ENCODE assay signal across 17 mouse cellular contexts in genomic region chr12:78206571-78206960, GRCm38 (mm10). TPM values are rescaled to one million over a fixed set of nuclear protein-coding genes. Genes with fewer than 3 reads are reported as not detected.
A peak's percentile ranks its signal among the peaks of the same experiment; 100 is the strongest.
DNase-seq lines count a peak whose midpoint lies in the region; ATAC-seq and TF ChIP-seq lines count a peak whose summit lies in the region.
"Had no signal": no experiment of that assay in that cellular context is flagged by ENCODE, and none has a peak within 500 bp of the region (broad histone marks: within the 10 kb centered on the region; RNA-seq: fewer than 3 reads in every experiment).

No protein-coding gene starts in this region.

- H3K4me2 ChIP-seq in kidney, embryonic 15.5 days, result no peak overlapping the region
- H3K4me2 ChIP-seq in lung, postnatal 0 days (replicated peaks; ENCODE audit: low read depth, low read length), result peak overlapping the region; percentile 44
- H3K4me2 ChIP-seq in liver, postnatal 0 days (ENCODE audit: low read depth, low read length), result peak overlapping the region; percentile 61; the same call in 1 of the 2 replicates
- H3K4me2 ChIP-seq: forebrain, embryonic 13.5 days had no signal

- H3K36me3 ChIP-seq in kidney, adult 2 months (ENCODE audit: control insufficient read depth, insufficient read depth, low read length), result no peaks in the 10 kb centered on the region
- H3K36me3 ChIP-seq in kidney, embryonic 15.5 days, result no peaks in the 10 kb centered on the region
- no peaks in the 10 kb centered on the region for H3K36me3 ChIP-seq in lung, postnatal 0 days (ENCODE audit: insufficient read depth, low read length)
- H3K36me3 ChIP-seq in liver, postnatal 0 days (replicated peaks; ENCODE audit: insufficient read depth, low read length), result no peaks in the 10 kb centered on the region
- H3K36me3 ChIP-seq: embryonic facial prominence, embryonic 10.5 days; midbrain, embryonic 15.5 days had no signal

- no peak overlapping the region for H3K4me3 ChIP-seq in kidney, adult 2 months (ENCODE audit: insufficient read depth, low read depth, low read length)
- H3K4me3 ChIP-seq in kidney, embryonic 15.5 days (replicated peaks), result no peak overlapping the region
- H3K4me3 ChIP-seq in lung, postnatal 0 days (ENCODE audit: low read depth, low read length), result peak overlapping the region; percentile 28; the same call in 1 of the 2 replicates
- H3K4me3 ChIP-seq in liver, postnatal 0 days (ENCODE audit: low read depth, low read length), result no peak overlapping the region
- H3K4me3 ChIP-seq: embryonic facial prominence, embryonic 10.5 days; forebrain, embryonic 13.5 days; midbrain, embryonic 15.5 days had no signal

- TF ChIP-seq EP300 in lung, postnatal 0 days (IDR thresholded peaks at IDR 0.05), result no peak
- TF ChIP-seq EP300 in liver, postnatal 0 days (IDR thresholded peaks at IDR 0.05; ENCODE audit: low read depth), result no peak

- H3K9ac ChIP-seq in kidney, embryonic 15.5 days, result no peak overlapping the region
- no peak overlapping the region for H3K9ac ChIP-seq in lung, postnatal 0 days (replicated peaks; ENCODE audit: low read depth)
- H3K9ac ChIP-seq in liver, postnatal 0 days (replicated peaks), result no peak overlapping the region
- H3K9ac ChIP-seq: forebrain, embryonic 13.5 days; hindbrain, embryonic 14.5 days; midbrain, embryonic 15.5 days had no signal

- peaks cover 7% of the 10 kb centered on the region for H3K4me1 ChIP-seq in kidney, adult 2 months (ENCODE audit: control insufficient read depth, insufficient read depth, low read length)
- H3K4me1 ChIP-seq in kidney, embryonic 15.5 days, result no peaks in the 10 kb centered on the region
- H3K4me1 ChIP-seq in lung, postnatal 0 days (ENCODE audit: insufficient read depth, low read depth, low read length), result no peaks in the 10 kb centered on the region
- H3K4me1 ChIP-seq in liver, postnatal 0 days (ENCODE audit: insufficient read depth), result peaks cover 7% of the 10 kb centered on the region
- H3K4me1 ChIP-seq: midbrain, embryonic 15.5 days had no signal

- no peak for ATAC-seq in kidney, embryonic 15.5 days (replicated peaks; ENCODE audit: low FRiP score)
- 0 out of 2 replicates have a peak, but pooled peaks have one; percentile 16 for ATAC-seq in lung, postnatal 0 days
- ATAC-seq in liver, postnatal 0 days, result peak; percentile 50
- ATAC-seq: midbrain, embryonic 15.5 days had no signal

- H3K27ac ChIP-seq in kidney, adult 2 months (ENCODE audit: insufficient read depth, low read depth, low read length), result peak overlapping the region; percentile 86
- no peak overlapping the region for H3K27ac ChIP-seq in kidney, embryonic 15.5 days
- peak overlapping the region; percentile 52; the same call in 1 of the 2 replicates for H3K27ac ChIP-seq in lung, postnatal 0 days (ENCODE audit: low read length)
- H3K27ac ChIP-seq in liver, postnatal 0 days (ENCODE audit: low read depth), result peak overlapping the region; percentile 9; the same call in 1 of the 2 replicates
- H3K27ac ChIP-seq: embryonic facial prominence, embryonic 10.5 days; forebrain, embryonic 13.5 days; hindbrain, embryonic 14.5 days; midbrain, embryonic 15.5 days had no signal

- no peak for TF ChIP-seq POLR2A in kidney, adult 2 months (IDR thresholded peaks at IDR 0.05; ENCODE audit: low read depth, low read length)

- H3K27me3 ChIP-seq in kidney, adult 2 months (replicated peaks; ENCODE audit: control insufficient read depth, insufficient read depth, low read length), result no peaks in the 10 kb centered on the region
- H3K27me3 ChIP-seq in kidney, embryonic 15.5 days, result no peaks in the 10 kb centered on the region
- no peaks in the 10 kb centered on the region for H3K27me3 ChIP-seq in lung, postnatal 0 days (replicated peaks; ENCODE audit: insufficient read depth, low read length)
- no peaks in the 10 kb centered on the region for H3K27me3 ChIP-seq in liver, postnatal 0 days (ENCODE audit: insufficient read depth, low read length)
- H3K27me3 ChIP-seq: forebrain, embryonic 13.5 days; midbrain, embryonic 15.5 days had no signal

- WGBS in kidney, adult 2 months, result 84% methylated on average over 4 of the region's 4 CpGs
- WGBS in kidney, embryonic 15.5 days, result 83% methylated on average over 4 of the region's 4 CpGs
- 46% methylated on average over 4 of the region's 4 CpGs for WGBS in lung, postnatal 0 days
- WGBS in liver, postnatal 0 days (ENCODE audit: insufficient replicate concordance), result 63% methylated on average over 4 of the region's 4 CpGs

- no peak for DNase-seq in kidney, adult 2 months
- peak; percentile 15 for DNase-seq in lung, postnatal 0 days (ENCODE audit: low spot score)
- no peak for DNase-seq in lung, postnatal 36 days
- no peak for DNase-seq in liver, postnatal 0 days
- DNase-seq in Muller cell, postnatal 12 days (ENCODE audit: inconsistent ontology term), result no peak
- no peak for DNase-seq in kidney, adult 18-20 months
- no peak for DNase-seq in right cerebral cortex, postnatal 25 days

- no peaks in the 10 kb centered on the region for H3K9me3 ChIP-seq in kidney, embryonic 15.5 days (replicated peaks)
- no peaks in the 10 kb centered on the region for H3K9me3 ChIP-seq in lung, postnatal 0 days (ENCODE audit: low read length)
- no peaks in the 10 kb centered on the region for H3K9me3 ChIP-seq in liver, postnatal 0 days (ENCODE audit: low read length)
- H3K9me3 ChIP-seq: embryonic facial prominence, embryonic 10.5 days; forebrain, embryonic 13.5 days; midbrain, embryonic 15.5 days had no signal

- TF ChIP-seq CTCF in kidney, adult 2 months (conservative IDR thresholded peaks at IDR 0.05; ENCODE audit: insufficient read depth, insufficient read length, low read depth, low read length), result no peak
- no peak for TF ChIP-seq CTCF in lung, postnatal 0 days (IDR thresholded peaks at IDR 0.05)
- TF ChIP-seq CTCF in liver, postnatal 0 days (IDR thresholded peaks at IDR 0.05; ENCODE audit: low read depth), result no peak

RNA-seq across cellular contexts. Expression of gene Gm6657, which starts 12.5 kb away (rescaled TPM):
- not detected in 2 replicates for polyA plus RNA-seq in kidney, adult 2 months (2012; rRNA removed)
- not detected in 2 replicates for polyA plus RNA-seq in kidney, embryonic 15.5 days (2015; fragmentation: Nextera tagmentation; extraction: Ambion mirVana)
- not detected in 2 replicates for polyA plus RNA-seq in lung, postnatal 0 days (2015; fragmentation: Nextera tagmentation; extraction: Ambion mirVana)
- polyA plus RNA-seq in liver, postnatal 0 days (2015; fragmentation: Nextera tagmentation; extraction: Ambion mirVana), result not detected in 2 replicates
- polyA plus RNA-seq: adrenal gland, adult 2 months; brain, embryonic 14.5 days; embryonic facial prominence, embryonic 10.5 days; forebrain, embryonic 13.5 days; heart, postnatal 0 days; hindbrain, embryonic 14.5 days; limb, embryonic 14.5 days; midbrain, embryonic 15.5 days; stomach, embryonic 14.5 days had no signal

RNA-seq across cellular contexts. Expression of gene Gphn, which starts 19.6 kb away (rescaled TPM):
- polyA plus RNA-seq in kidney, adult 2 months (2012; rRNA removed), result 30.0 and 33.6 TPM in 2 replicates
- 14.2 and 14.8 TPM in 2 replicates for polyA plus RNA-seq in kidney, embryonic 15.5 days (2015; fragmentation: Nextera tagmentation; extraction: Ambion mirVana)
- polyA plus RNA-seq in lung, postnatal 0 days (2015; fragmentation: Nextera tagmentation; extraction: Ambion mirVana), result 13.5 and 16.6 TPM in 2 replicates
- polyA plus RNA-seq in liver, postnatal 0 days (2015; fragmentation: Nextera tagmentation; extraction: Ambion mirVana), result 6.0 and 6.1 TPM in 2 replicates
